Mouse (Mus musculus) sigmoid colon, adult 10 weeks (tissue): ENCODE data around the gene Ublcp1. TPM values are rescaled to one million over a fixed set of nuclear protein-coding genes. Genes with fewer than 3 reads are reported as not detected.

Source experiments
- polyA plus RNA-seq: library from polyadenylated mRNA; stranded (reverse); fragments of 350-450 nt; fragmentation: Illumina TruSeq; extraction: RNeasy Lipid Tissue Mini Kit (QIAGEN cat#74804); gene quantifications from one replicate; pipeline ENCODE4 v1.2.3, GENCODE M21; 2014; ENCODE audit warnings: low read depth, low replicate concordance

Ublcp1 gene
- polyA plus RNA-seq: 98.9 TPM

GRCm38 (mm10) chr11:44470432-44471336 is at the start of gene Ublcp1:
Gene Ublcp1 (minus strand): TSS chr11:44470498.

GRCm38 (mm10) chr11:44518281-44519095 is 48.2 kb upstream of the Ublcp1 start, which contains the start of gene Rnf145:
Gene Rnf145 (plus strand): TSS chr11:44518964.

Other genes starting within 250 kb of the Ublcp1 start
- 0.47 TPM for gene Il12b, start 70.4 kb downstream of the Ublcp1 start, polyA plus RNA-seq
- gene Rnf145, start 48.5 kb upstream of the Ublcp1 start, polyA plus RNA-seq: 61.8 TPM
- 6.7 TPM for gene Ebf1, start 146.8 kb upstream of the Ublcp1 start, polyA plus RNA-seq